Mouse (Mus musculus) small intestine, adult 2 months (tissue): ENCODE measurements at regions not wholly inside any gene's neighbourhood (a gene's known extent, or its start where the extent isn't known, plus 50 kb on each side); places are given as distances from the start of the nearest gene placed in this dataset.

Experiments
- H3K27ac ChIP-seq: fragments of 200-500 bp; 2 replicates; pipeline ENCODE4 v1.5.1; 2012; ENCODE audit warnings: low read depth, low read length, control low read depth, inconsistent platforms; ENCODE audit not compliant: insufficient read depth
- H3K27me3 ChIP-seq: fragments of 200-500 bp; 2 replicates; pipeline ENCODE4 v1.6.1; 2012; ENCODE audit warnings: mild to moderate bottlenecking, moderate library complexity, low read length, inconsistent platforms; ENCODE audit not compliant: control insufficient read depth, insufficient read depth
- H3K36me3 ChIP-seq: fragments of 200-500 bp; 2 replicates; pipeline ENCODE4 v1.6.1; 2012; ENCODE audit warnings: mild to moderate bottlenecking, low read length, control low read depth, inconsistent platforms; ENCODE audit not compliant: control insufficient read depth, insufficient read depth
- H3K4me1 ChIP-seq: fragments of 200-500 bp; 2 replicates; pipeline ENCODE4 v1.6.1; 2012; ENCODE audit warnings: low read length, inconsistent platforms, mixed read lengths; ENCODE audit not compliant: control insufficient read depth, insufficient read depth, insufficient read length
- H3K4me3 ChIP-seq: fragments of 200-500 bp; 2 replicates; pipeline ENCODE4 v1.5.1; 2012; ENCODE audit warnings: low read depth, mild to moderate bottlenecking, control low read depth, inconsistent platforms, low read length, moderate library complexity
- CTCF ChIP-seq: fragments of 200-500 bp; IDR thresholded peaks from 2 replicates; pipeline ENCODE4 v1.5.1; 2012; ENCODE audit warnings: low read depth, mild to moderate bottlenecking, control low read depth, inconsistent platforms, low read length, moderate library complexity, mixed read lengths; ENCODE audit not compliant: insufficient replicate concordance, insufficient read length; ENCODE audit errors: extremely low read depth
- POLR2A ChIP-seq: fragments of 200-500 bp; IDR thresholded peaks from 2 replicates; pipeline ENCODE4 v1.6.1; 2012; ENCODE audit warnings: low read depth, mild to moderate bottlenecking, control low read depth, inconsistent platforms, low read length, moderate library complexity
- WGBS: fragments of 180-500 bp; shearing (Covaris S2); methylation state at CpG from one replicate; pipeline ENCODE4 v1.1.7; 2018; 5-methylcytosine and 5-hydroxymethylcytosine counted together

DNA sequence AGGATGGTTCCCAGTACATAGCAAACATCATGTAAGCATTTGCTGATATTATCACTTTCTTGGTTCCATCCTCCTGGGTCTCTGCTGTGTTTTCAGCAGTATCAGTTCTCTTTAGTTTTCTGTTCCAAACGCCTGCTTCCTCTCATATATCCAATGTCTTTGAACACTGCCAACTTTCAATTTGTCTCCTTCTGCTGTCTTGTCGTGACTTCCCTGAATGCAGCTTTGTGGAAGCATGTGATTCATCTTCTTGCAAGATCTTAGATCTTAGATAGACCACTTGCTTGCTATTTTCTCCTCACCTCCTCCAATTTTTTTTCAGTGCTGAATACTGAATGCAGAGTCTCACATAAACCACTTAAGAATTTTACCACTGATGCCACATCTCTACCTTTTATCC is 576.4 kb downstream of the Efnb2 start:
- WGBS: 79% methylated on average over 2 of the region's 2 CpGs

DNA sequence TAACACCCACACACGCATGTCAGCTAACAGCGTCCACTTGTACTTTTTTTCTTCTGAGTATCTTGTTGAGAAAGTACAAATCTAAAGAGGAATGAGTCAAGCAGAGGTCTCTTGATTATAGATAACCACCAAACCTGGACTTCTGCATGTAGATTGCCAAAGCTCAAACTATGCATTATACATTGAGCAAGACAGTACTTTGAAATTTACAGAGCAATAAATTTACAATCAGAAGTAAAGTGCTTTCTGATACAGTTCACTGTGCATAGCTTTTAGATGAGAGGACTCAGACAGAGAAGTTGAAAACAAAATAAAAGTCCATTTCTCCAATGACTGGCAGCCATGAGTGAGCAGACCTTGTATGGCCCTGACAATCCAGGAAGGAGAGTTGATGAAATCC is 597.0 kb downstream of the Efnb2 start:
- H3K36me3 ChIP-seq: no peaks in the 10 kb centered on the region
- no peak overlapping the region; the same call in 1 of the 2 replicates for H3K27ac ChIP-seq
- no peak overlapping the region for H3K4me3 ChIP-seq
- H3K27me3 ChIP-seq: no peaks in the 10 kb centered on the region
- TF ChIP-seq CTCF (no peak), POLR2A (no peak)
- WGBS: 59% methylated on average over 2 of the region's 2 CpGs
- peaks cover 2% of the 10 kb centered on the region; the same call in 1 of the 2 replicates for H3K4me1 ChIP-seq

More for the DNA sequence above, 576.4 kb downstream of the Efnb2 start:
- no peak overlapping the region for H3K27ac ChIP-seq
- no peaks in the 10 kb centered on the region for H3K4me1 ChIP-seq
- H3K4me3 ChIP-seq: no peak overlapping the region
- no peaks in the 10 kb centered on the region for H3K36me3 ChIP-seq
- TF ChIP-seq CTCF: no peak
- TF ChIP-seq POLR2A: no peak
- no peaks in the 10 kb centered on the region for H3K27me3 ChIP-seq

DNA sequence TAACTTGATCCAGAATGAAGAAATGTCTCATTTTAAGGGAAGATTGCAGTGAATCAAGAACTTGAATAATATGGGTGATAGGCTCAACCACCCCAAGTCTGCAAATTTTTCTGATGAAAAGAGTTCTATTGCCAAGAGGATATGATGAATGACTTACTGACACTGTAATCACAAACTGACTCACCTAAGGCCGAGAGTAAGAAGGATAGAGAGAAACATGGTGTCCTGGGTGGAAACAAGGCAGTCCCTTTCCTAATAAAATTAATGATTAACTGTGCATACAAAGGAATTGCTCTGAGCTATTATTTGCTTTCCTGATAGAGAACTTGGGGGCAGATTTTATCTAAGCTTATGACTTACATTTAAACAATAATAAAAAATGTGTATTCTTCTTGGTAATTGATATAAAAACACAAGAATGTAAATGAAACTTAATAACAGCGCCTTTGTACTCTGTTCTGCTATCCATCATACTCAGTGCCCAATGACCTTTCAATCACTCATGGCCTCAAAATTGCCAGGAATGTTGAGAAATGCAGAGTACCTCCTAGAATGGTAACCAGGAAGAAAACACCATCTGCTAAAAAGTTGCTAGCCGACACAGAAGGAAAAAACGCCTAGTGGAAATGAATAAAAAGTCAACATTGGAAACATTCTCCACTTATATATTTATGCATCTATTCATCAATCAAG is 606.7 kb downstream of the Efnb2 start:
- H3K27me3 ChIP-seq: no peaks in the 10 kb centered on the region
- TF ChIP-seq CTCF (no peak), POLR2A (no peak)
- 27% methylated on average over 4 of the region's 4 CpGs for WGBS
- H3K36me3 ChIP-seq: no peaks in the 10 kb centered on the region
- no peak overlapping the region for H3K4me3 ChIP-seq
- no peak overlapping the region for H3K27ac ChIP-seq
- H3K4me1 ChIP-seq: peaks cover 7% of the 10 kb centered on the region; the same call in 1 of the 2 replicates

DNA sequence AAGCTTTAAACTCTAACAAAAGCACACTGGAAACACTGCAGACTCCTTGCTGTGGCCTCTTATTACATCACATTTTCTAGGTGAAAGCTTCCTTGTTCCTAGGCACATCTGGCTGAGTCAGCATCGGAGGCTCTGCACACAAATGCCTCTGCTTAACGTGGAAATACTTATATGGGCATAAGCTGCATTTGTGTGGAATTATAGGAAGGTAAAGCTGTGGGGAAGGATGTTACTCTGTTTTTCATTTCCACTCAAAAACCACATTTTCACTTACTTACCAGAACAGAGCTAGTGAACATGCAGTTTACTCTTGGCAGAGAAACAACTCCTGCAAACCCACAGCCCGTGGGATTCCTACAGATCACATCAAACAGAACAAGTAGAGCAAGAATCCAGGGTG is 609.9 kb downstream of the Efnb2 start:
- peaks cover 10% of the 10 kb centered on the region; the same call in 1 of the 2 replicates for H3K4me1 ChIP-seq
- no peaks in the 10 kb centered on the region for H3K27me3 ChIP-seq
- TF ChIP-seq POLR2A (no peak), CTCF (no peak)
- no peaks in the 10 kb centered on the region for H3K36me3 ChIP-seq
- 11% methylated on average over 3 of the region's 3 CpGs for WGBS
- no peak overlapping the region for H3K4me3 ChIP-seq
- peak overlapping the region; percentile 23 for H3K27ac ChIP-seq

DNA sequence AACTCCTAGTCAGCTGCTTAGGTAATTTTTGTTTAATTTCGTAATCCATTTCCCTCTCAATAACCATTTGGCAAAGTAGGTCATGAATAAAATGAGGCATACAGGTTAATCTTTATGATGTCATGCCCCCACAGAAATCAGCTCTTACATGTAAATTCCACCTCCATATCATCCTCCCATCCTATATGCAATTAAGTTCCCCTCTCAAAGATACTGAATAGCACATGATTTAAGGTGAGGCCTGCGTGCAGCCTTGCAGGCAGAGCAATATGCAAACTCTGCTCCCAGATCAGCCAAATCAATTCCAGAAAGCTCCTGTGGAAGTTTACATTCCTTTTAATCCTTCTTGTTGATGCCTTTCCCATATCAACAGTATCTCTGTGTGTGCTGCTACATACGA is 610.3 kb downstream of the Efnb2 start:
- 24% methylated on average over 3 of the region's 3 CpGs for WGBS
- H3K27ac ChIP-seq: peak overlapping the region; percentile 23
- H3K4me1 ChIP-seq: peaks cover 10% of the 10 kb centered on the region; the same call in 1 of the 2 replicates
- H3K36me3 ChIP-seq: no peaks in the 10 kb centered on the region
- TF ChIP-seq CTCF (no peak), POLR2A (no peak)
- H3K27me3 ChIP-seq: no peaks in the 10 kb centered on the region
- H3K4me3 ChIP-seq: no peak overlapping the region

DNA sequence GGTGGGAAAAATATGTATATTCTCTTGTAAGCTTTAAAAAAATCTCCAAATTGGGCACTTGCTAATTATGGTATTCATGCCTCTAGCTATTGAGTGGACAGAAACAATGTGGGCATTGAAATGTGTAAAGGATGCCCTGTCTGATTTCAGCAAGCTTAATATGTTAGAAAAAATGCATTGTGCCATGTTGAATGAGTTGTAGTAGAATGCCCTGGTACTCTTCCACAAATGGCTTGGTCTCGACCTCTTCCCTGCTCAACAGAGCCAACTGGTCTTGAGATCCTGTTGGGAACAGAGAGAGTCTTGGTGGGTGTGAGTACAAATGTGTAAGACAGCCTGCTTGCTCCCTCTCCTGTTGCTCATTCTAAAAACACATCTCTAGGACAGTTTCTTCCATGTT is 616.1 kb downstream of the Efnb2 start:
- WGBS: 81% methylated on average over 1 of the region's 1 CpGs
- Histone ChIP-seq H3K4me1 (peaks cover 3% of the 10 kb centered on the region; the same call in 1 of the 2 replicates), H3K36me3 (no peaks in the 10 kb centered on the region), H3K27ac (no peak overlapping the region), H3K27me3 (no peaks in the 10 kb centered on the region), H3K4me3 (no peak overlapping the region)
- no peak for TF ChIP-seq CTCF
- no peak for TF ChIP-seq POLR2A

DNA sequence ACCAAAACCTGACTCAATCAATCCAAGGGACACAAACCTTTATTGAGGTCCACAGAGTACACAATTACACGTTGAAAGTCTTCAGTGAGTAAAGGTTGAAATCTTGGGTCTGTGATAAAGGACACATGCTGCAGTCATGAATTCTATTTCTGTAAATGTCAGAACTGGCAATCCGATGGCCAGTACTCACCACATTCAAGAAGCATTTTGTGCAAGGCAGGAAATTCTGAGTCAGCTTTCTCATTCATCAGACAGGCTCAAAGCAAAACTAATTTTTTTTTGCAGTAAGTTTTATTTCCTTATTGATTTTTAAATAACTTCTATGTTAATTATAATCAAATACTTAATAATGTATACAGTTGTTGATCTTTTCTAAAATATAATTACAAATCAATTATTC is 616.7 kb downstream of the Efnb2 start:
- no peaks in the 10 kb centered on the region for H3K27me3 ChIP-seq
- H3K4me3 ChIP-seq: no peak overlapping the region
- no peak overlapping the region for H3K27ac ChIP-seq
- H3K36me3 ChIP-seq: no peaks in the 10 kb centered on the region
- TF ChIP-seq POLR2A (no peak), CTCF (no peak)
- WGBS: 57% methylated on average over 2 of the region's 2 CpGs
- peaks cover 3% of the 10 kb centered on the region; the same call in 1 of the 2 replicates for H3K4me1 ChIP-seq
